Comparison of ENCODE assay signal across 9 mouse cellular contexts in genomic region chr3:88407090-88407489, GRCm38 (mm10). TPM values are rescaled to one million over a fixed set of nuclear protein-coding genes. Genes with fewer than 3 reads are reported as not detected.
DNase-seq lines count a peak whose midpoint lies in the region; ATAC-seq and TF ChIP-seq lines count a peak whose summit lies in the region.
"Had no signal": no experiment of that assay in that cellular context is flagged by ENCODE, and none has a peak within 500 bp of the region (broad histone marks: within the 10 kb centered on the region; RNA-seq: fewer than 3 reads in every experiment).

No protein-coding gene starts in this region.

- H3K4me2 ChIP-seq in limb, embryonic 14.5 days (replicated peaks; ENCODE audit: low read depth, low read length, severe bottlenecking): no peak overlapping the region
- H3K4me2 ChIP-seq: limb, embryonic 15.5 days had no signal

- no peaks in the 10 kb centered on the region for H3K9me3 ChIP-seq in limb, embryonic 14.5 days (ENCODE audit: control insufficient read depth, low read length)
- H3K9me3 ChIP-seq: limb, embryonic 15.5 days had no signal

- no peak overlapping the region for H3K27ac ChIP-seq in limb, embryonic 14.5 days (replicated peaks; ENCODE audit: low read depth, low read length)
- H3K27ac ChIP-seq: limb, embryonic 15.5 days had no signal

- WGBS in limb, embryonic 14.5 days: 2% methylated on average over 2 of the region's 2 CpGs

- H3K4me1 ChIP-seq in limb, embryonic 14.5 days (ENCODE audit: control insufficient read depth, insufficient read depth, low read length): peaks cover 10% of the 10 kb centered on the region; the same call in 1 of the 2 replicates

- no peak overlapping the region for H3K4me3 ChIP-seq in limb, embryonic 14.5 days (replicated peaks; ENCODE audit: low read length)
- H3K4me3 ChIP-seq: limb, embryonic 15.5 days had no signal

- peaks cover 22% of the 10 kb centered on the region for H3K36me3 ChIP-seq in limb, embryonic 14.5 days (ENCODE audit: control insufficient read depth, insufficient read depth, low read length)

- DNase-seq in B cell, adult 2 months: peak; percentile 68 to 72
- DNase-seq in R1 (ENCODE audit: low read depth, low spot score): peak; percentile 89
- peak; percentile 77 for DNase-seq in gastrocnemius, adult 18-20 months (ENCODE audit: low spot score)
- DNase-seq in kidney, adult 9 months: peak; percentile 74
- peak; percentile 93 for DNase-seq in limb, embryonic 14.5 days (ENCODE audit: low spot score)
- peak; percentile 91 for DNase-seq in naive thymus-derived CD4-positive, alpha-beta T cell, adult 2 months (ENCODE audit: low read depth)
- peak; percentile 72 for DNase-seq in thymus, postnatal 14 days

- ATAC-seq in common myeloid progenitor, adult 5-6 weeks (replicated peaks; ENCODE audit: low read depth, poor library complexity, severe bottlenecking): peak; percentile 48
- ATAC-seq in limb, embryonic 14.5 days (ENCODE audit: low FRiP score, low read depth): peak; percentile 10; the same call in 1 of the 2 replicates

- TF ChIP-seq POLR2A in limb, embryonic 14.5 days (IDR thresholded peaks at IDR 0.05; ENCODE audit: borderline replicate concordance, extremely low read depth, insufficient read depth, insufficient read length): no peak

- H3K9ac ChIP-seq in limb, embryonic 14.5 days (ENCODE audit: low read depth, low read length, severe bottlenecking): no peak overlapping the region
- H3K9ac ChIP-seq: limb, embryonic 15.5 days had no signal

- H3K27me3 ChIP-seq in limb, embryonic 14.5 days (ENCODE audit: control insufficient read depth, insufficient read depth, low read length): no peaks in the 10 kb centered on the region
- H3K27me3 ChIP-seq: limb, embryonic 15.5 days had no signal

RNA-seq across cellular contexts. Expression of gene Pmf1, which starts 3.0 kb away (rescaled TPM):
- total RNA-seq in common myeloid progenitor, adult 5-6 weeks (2017): 88.3 and 107 TPM in 2 replicates
- total RNA-seq in gastrocnemius, adult 18-20 months (2021): 10 to 100 TPM; 16.9 to 17.4 TPM
- polyA plus RNA-seq in limb, embryonic 14.5 days (2012; rRNA removed): 99.9 and 108 TPM in 2 replicates
- polyA plus RNA-seq in limb, embryonic 14.5 days (2014; fragmentation: Nextera tagmentation; extraction: Ambion mirVana): 109 and 114 TPM in 2 replicates

RNA-seq across cellular contexts. Expression of gene Slc25a44, which starts 17.8 kb away (rescaled TPM):
- total RNA-seq in common myeloid progenitor, adult 5-6 weeks (2017): 16.8 and 17.1 TPM in 2 replicates
- 10 to 100 TPM; 18.4 to 19.1 TPM for total RNA-seq in gastrocnemius, adult 18-20 months (2021)
- polyA plus RNA-seq in limb, embryonic 14.5 days (2012; rRNA removed): 21.2 and 24.0 TPM in 2 replicates
- polyA plus RNA-seq in limb, embryonic 14.5 days (2014; fragmentation: Nextera tagmentation; extraction: Ambion mirVana): 18.0 and 19.1 TPM in 2 replicates

RNA-seq across cellular contexts. Expression of gene Bglap, which starts 22.8 kb away (rescaled TPM):
- total RNA-seq in common myeloid progenitor, adult 5-6 weeks (2017): not detected in 2 replicates
- total RNA-seq in gastrocnemius, adult 18-20 months (2021): not detected
- polyA plus RNA-seq in limb, embryonic 14.5 days (2012; rRNA removed): 0.94 and 1.00 TPM in 2 replicates
- 1.7 and 3.1 TPM in 2 replicates for polyA plus RNA-seq in limb, embryonic 14.5 days (2014; fragmentation: Nextera tagmentation; extraction: Ambion mirVana)

RNA-seq across cellular contexts. Expression of gene Bglap2, which starts 28.6 kb away (rescaled TPM):
- total RNA-seq in common myeloid progenitor, adult 5-6 weeks (2017): not detected in 2 replicates
- total RNA-seq in gastrocnemius, adult 18-20 months (2021): not detected
- 0.52 and 0.60 TPM in 2 replicates for polyA plus RNA-seq in limb, embryonic 14.5 days (2012; rRNA removed)
- 0.77 and 1.9 TPM in 2 replicates for polyA plus RNA-seq in limb, embryonic 14.5 days (2014; fragmentation: Nextera tagmentation; extraction: Ambion mirVana)

RNA-seq across cellular contexts. Expression of gene Bglap3, which starts 34.5 kb away (rescaled TPM):
- not detected in 2 replicates for total RNA-seq in common myeloid progenitor, adult 5-6 weeks (2017)
- not detected for total RNA-seq in gastrocnemius, adult 18-20 months (2021)
- polyA plus RNA-seq in limb, embryonic 14.5 days (2012; rRNA removed): 2.0 and 2.2 TPM in 2 replicates
- 1.7 and 2.5 TPM in 2 replicates for polyA plus RNA-seq in limb, embryonic 14.5 days (2014; fragmentation: Nextera tagmentation; extraction: Ambion mirVana)
